Mouse (Mus musculus): Measurements from ENCODE around the gene Otud7a.

GRCm38 (mm10) chr7:63687056-63687455 lies 242.5 kb downstream of the Otud7a start:
- TF ChIP-seq CTCF (IDR thresholded peaks at IDR 0.05; ENCODE audit: borderline replicate concordance, extremely low read depth, insufficient read depth, insufficient read length): no peak
- no peak for TF ChIP-seq POLR2A (IDR thresholded peaks at IDR 0.05; ENCODE audit: borderline replicate concordance, extremely low read depth, insufficient read depth, insufficient read length, poor library complexity, severe bottlenecking)

Data from brain, embryonic 14.5 days (tissue).